Mouse (Mus musculus): ENCODE data around the gene Hsbp1. TPM values are rescaled to one million over a fixed set of nuclear protein-coding genes. Genes with fewer than 3 reads are reported as not detected.
A peak's percentile ranks its signal among the peaks of the same experiment; 100 is the strongest.
"Not testable (repeated sequence)": the region's sequence is repeated elsewhere in the genome, so short reads cannot be mapped to it uniquely, and the experiment has no call there.

Hsbp1 gene
- polyA plus RNA-seq (2012; ENCODE audit: insufficient read depth, insufficient read length, low replicate concordance, missing spikeins) = not detected in 2 replicates

GRCm38 (mm10) chr8:119344190-119344856, at the start of gene Hsbp1:
Gene Hsbp1 (plus strand): TSS chr8:119344488.
- H3K4me3 ChIP-seq (ENCODE audit: insufficient read depth, low read depth, low read length) = peak within 1 kb of the TSS; percentile 79
- peaks cover 8% of the 10 kb centered on the region for H3K4me1 ChIP-seq (ENCODE audit: control insufficient read depth, insufficient read depth, low read length)
- WGBS = 1% methylated on average over 52 of the region's 52 CpGs
- TF ChIP-seq CTCF (IDR thresholded peaks at IDR 0.05; ENCODE audit: insufficient read depth, low read depth, low read length) (no peak), POLR2A (IDR thresholded peaks at IDR 0.05; ENCODE audit: insufficient read depth, low read depth, low read length) (peak; percentile 68)
- peak within 1 kb of the TSS; percentile 38 for H3K27ac ChIP-seq (ENCODE audit: insufficient read depth, low read depth, low read length)

- no peak overlapping the region for H3K27ac ChIP-seq (ENCODE audit: insufficient read depth, low read depth, low read length)
- 81% methylated on average over 13 of the region's 13 CpGs for WGBS
Measured at GRCm38 (mm10) chr8:119295477-119295876, 48.8 kb upstream of the Hsbp1 start.

GRCm38 (mm10) chr8:119297752-119298151, 46.5 kb upstream of the Hsbp1 start:
- not testable (repeated sequence) for H3K4me3 ChIP-seq (ENCODE audit: insufficient read depth, low read depth, low read length); H3K4me1 ChIP-seq (ENCODE audit: control insufficient read depth, insufficient read depth, low read length); H3K27ac ChIP-seq (ENCODE audit: insufficient read depth, low read depth, low read length)
- WGBS = 39% methylated on average over 3 of the region's 3 CpGs
- peak; percentile 44 for TF ChIP-seq CTCF (IDR thresholded peaks at IDR 0.05; ENCODE audit: insufficient read depth, low read depth, low read length)

More at GRCm38 (mm10) chr8:119295477-119295876, 48.8 kb upstream of the Hsbp1 start:
- Histone ChIP-seq H3K4me3 (ENCODE audit: insufficient read depth, low read depth, low read length) (no peak overlapping the region), H3K4me1 (ENCODE audit: control insufficient read depth, insufficient read depth, low read length) (no peaks in the 10 kb centered on the region)
- TF ChIP-seq CTCF (IDR thresholded peaks at IDR 0.05; ENCODE audit: insufficient read depth, low read depth, low read length) = no peak
- no peak for TF ChIP-seq POLR2A (IDR thresholded peaks at IDR 0.05; ENCODE audit: insufficient read depth, low read depth, low read length)

- H3K4me3 ChIP-seq (ENCODE audit: insufficient read depth, low read depth, low read length) = no peak overlapping the region
- TF ChIP-seq POLR2A (IDR thresholded peaks at IDR 0.05; ENCODE audit: insufficient read depth, low read depth, low read length) (no peak), CTCF (IDR thresholded peaks at IDR 0.05; ENCODE audit: insufficient read depth, low read depth, low read length) (no peak)
Measured at GRCm38 (mm10) chr8:119300335-119300734, 44.0 kb upstream of the Hsbp1 start.

GRCm38 (mm10) chr8:119304196-119304595, 40.1 kb upstream of the Hsbp1 start:
- Histone ChIP-seq H3K4me3 (ENCODE audit: insufficient read depth, low read depth, low read length) (no peak overlapping the region), H3K27ac (ENCODE audit: insufficient read depth, low read depth, low read length) (no peak overlapping the region), H3K4me1 (ENCODE audit: control insufficient read depth, insufficient read depth, low read length) (0 out of 2 replicates have a peak, but pooled peaks cover 2% of the 10 kb centered on the region)
- 77% methylated on average over 8 of the region's 8 CpGs for WGBS
- TF ChIP-seq POLR2A (IDR thresholded peaks at IDR 0.05; ENCODE audit: insufficient read depth, low read depth, low read length) (no peak), CTCF (IDR thresholded peaks at IDR 0.05; ENCODE audit: insufficient read depth, low read depth, low read length) (no peak)

More at GRCm38 (mm10) chr8:119300335-119300734, 44.0 kb upstream of the Hsbp1 start:
- H3K27ac ChIP-seq (ENCODE audit: insufficient read depth, low read depth, low read length) = no peak overlapping the region
- no peaks in the 10 kb centered on the region for H3K4me1 ChIP-seq (ENCODE audit: control insufficient read depth, insufficient read depth, low read length)
- WGBS = 89% methylated on average over 5 of the region's 5 CpGs

- H3K4me1 ChIP-seq (ENCODE audit: control insufficient read depth, insufficient read depth, low read length) = 0 out of 2 replicates have a peak, but pooled peaks cover 2% of the 10 kb centered on the region
- H3K27ac ChIP-seq (ENCODE audit: insufficient read depth, low read depth, low read length) = no peak overlapping the region
- H3K4me3 ChIP-seq (ENCODE audit: insufficient read depth, low read depth, low read length) = no peak overlapping the region
- 47% methylated on average over 3 of the region's 3 CpGs for WGBS
- TF ChIP-seq POLR2A (IDR thresholded peaks at IDR 0.05; ENCODE audit: insufficient read depth, low read depth, low read length) (no peak), CTCF (IDR thresholded peaks at IDR 0.05; ENCODE audit: insufficient read depth, low read depth, low read length) (no peak)
Measured at GRCm38 (mm10) chr8:119311412-119311811, 32.9 kb upstream of the Hsbp1 start.

GRCm38 (mm10) chr8:119323215-119323614, 21.1 kb upstream of the Hsbp1 start:
- TF ChIP-seq POLR2A (IDR thresholded peaks at IDR 0.05; ENCODE audit: insufficient read depth, low read depth, low read length) = no peak
- TF ChIP-seq CTCF (IDR thresholded peaks at IDR 0.05; ENCODE audit: insufficient read depth, low read depth, low read length) = no peak
- H3K4me3 ChIP-seq (ENCODE audit: insufficient read depth, low read depth, low read length) = no peak overlapping the region
- H3K27ac ChIP-seq (ENCODE audit: insufficient read depth, low read depth, low read length) = no peak overlapping the region
- H3K4me1 ChIP-seq (ENCODE audit: control insufficient read depth, insufficient read depth, low read length) = peaks cover 2% of the 10 kb centered on the region; the same call in 1 of the 2 replicates
- WGBS = 37% methylated on average over 6 of the region's 6 CpGs

- H3K27ac ChIP-seq (ENCODE audit: insufficient read depth, low read depth, low read length) = no peak overlapping the region
- TF ChIP-seq POLR2A (IDR thresholded peaks at IDR 0.05; ENCODE audit: insufficient read depth, low read depth, low read length) (no peak), CTCF (IDR thresholded peaks at IDR 0.05; ENCODE audit: insufficient read depth, low read depth, low read length) (no peak)
- H3K4me3 ChIP-seq (ENCODE audit: insufficient read depth, low read depth, low read length) = no peak overlapping the region
- no peaks in the 10 kb centered on the region for H3K4me1 ChIP-seq (ENCODE audit: control insufficient read depth, insufficient read depth, low read length)
- WGBS = 52% methylated on average over 4 of the region's 4 CpGs
Measured at GRCm38 (mm10) chr8:119339546-119339945, 4.7 kb upstream of the Hsbp1 start.

- TF ChIP-seq CTCF (IDR thresholded peaks at IDR 0.05; ENCODE audit: insufficient read depth, low read depth, low read length) (no peak), POLR2A (IDR thresholded peaks at IDR 0.05; ENCODE audit: insufficient read depth, low read depth, low read length) (no peak)
- WGBS = 84% methylated on average over 3 of the region's 3 CpGs
- no peak overlapping the region for H3K4me3 ChIP-seq (ENCODE audit: insufficient read depth, low read depth, low read length)
- no peak overlapping the region for H3K27ac ChIP-seq (ENCODE audit: insufficient read depth, low read depth, low read length)
- H3K4me1 ChIP-seq (ENCODE audit: control insufficient read depth, insufficient read depth, low read length) = peaks cover 8% of the 10 kb centered on the region
Measured at GRCm38 (mm10) chr8:119343606-119344005, 682 bp upstream of the Hsbp1 start.
